Mouse (Mus musculus) cerebellum, adult 8-10 months (tissue): ENCODE measurements around the gene Gm28051.
A peak's percentile ranks its signal among the peaks of the same experiment; 100 is the strongest.

ENCODE experiments used
- DNase-seq: peaks from one replicate; pipeline ENCODE4 v3.0.0; 2022

Gene Gm28051

DNA sequence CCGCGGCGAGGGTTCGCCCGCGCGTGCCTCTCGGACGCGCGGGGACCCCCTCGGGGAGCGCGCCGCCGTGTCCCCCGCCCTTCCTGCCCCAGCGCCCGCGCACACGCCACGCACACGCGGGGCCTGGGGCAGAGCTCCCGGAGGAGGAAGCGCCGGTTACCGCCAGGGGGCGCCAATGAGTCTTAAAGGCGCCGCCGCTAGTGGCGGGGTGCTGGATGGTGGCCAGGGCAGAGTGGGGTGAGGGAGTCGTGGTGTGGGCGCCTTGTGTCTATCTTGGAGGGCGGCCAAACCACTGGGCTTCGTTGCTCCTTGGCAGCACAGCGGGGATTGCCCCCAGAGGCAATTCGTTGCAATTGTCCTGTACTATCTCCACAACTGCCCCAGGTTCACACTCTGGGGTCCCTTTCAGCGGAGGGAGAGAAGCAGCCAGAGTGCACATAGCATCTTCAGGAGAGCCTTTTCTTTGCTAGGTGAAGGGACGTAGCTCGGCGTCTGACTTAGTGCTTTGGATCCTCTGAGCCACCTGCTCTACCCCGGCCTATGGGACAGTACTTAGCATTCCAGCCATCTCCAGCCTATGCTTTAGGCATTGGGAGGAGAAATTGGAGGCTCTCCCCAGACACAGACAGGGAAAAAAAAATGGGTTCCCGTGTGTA is 52.2 kb downstream of the Gm28051 start:
- DNase-seq, result peak; percentile 96

DNA sequence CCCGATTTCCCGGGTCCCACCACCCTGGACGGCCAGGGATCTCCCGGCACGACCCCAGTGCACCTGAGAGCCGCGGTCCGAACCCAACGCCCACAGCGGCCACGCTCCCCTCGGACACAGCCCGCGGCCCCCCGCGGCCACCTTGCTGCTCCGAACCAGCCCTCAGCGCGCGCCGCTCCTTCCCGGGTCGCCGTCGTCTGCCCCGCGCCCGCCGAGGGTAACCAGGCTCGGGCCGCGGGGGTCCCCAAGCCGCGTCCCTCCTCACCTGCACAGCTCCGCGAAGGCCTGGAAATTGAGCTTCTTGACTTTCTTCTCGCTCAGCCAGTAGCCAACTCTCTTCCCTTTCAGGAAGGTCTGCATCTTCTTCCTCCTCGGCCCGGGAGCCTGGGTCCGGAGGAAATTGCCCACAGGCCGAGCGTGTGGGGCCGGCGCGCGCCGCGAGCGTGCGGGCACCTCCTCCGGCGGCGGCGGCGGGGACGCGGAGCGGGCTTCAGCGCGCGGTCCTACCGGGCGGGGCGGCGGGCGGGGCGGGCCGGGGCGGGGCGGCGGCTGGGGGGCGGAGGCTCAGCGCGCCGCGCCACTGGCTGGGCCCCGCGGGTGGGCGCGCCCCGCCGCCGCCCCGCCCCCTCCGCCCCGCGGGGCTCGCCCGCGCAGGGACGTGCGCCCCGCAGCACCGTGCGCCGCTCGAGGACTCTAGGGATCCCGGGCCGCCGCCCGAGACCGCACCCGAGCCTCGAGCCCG is 52.9 kb downstream of the Gm28051 start, which contains the start of gene Itpk1:
TSS of gene Itpk1 (minus strand) at position 474 of the 742 bp plus-strand sequence.
- peak; percentile 66 for DNase-seq

DNA sequence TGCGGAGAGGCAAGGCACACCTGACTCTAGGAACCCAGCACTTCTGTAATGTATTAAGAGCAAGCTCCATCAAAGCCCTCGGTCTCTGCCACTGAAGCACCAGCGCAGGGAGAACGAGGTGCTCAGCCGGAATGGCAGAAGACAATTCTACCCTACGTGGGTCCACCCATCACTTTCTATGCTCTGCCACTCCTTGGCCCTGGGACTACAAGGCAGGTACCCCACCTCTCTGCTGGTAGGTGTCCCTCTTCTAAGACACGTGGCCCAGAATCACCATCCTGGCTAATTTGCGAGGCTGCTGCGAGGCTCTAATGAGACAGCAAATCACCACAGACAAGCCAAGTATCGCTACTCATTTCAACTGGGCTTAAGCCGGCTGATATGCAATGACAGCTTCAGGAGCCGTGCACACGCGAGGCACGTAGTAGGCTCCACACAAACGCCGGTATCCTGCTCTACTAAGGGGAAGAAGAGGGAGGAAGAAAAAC is 53.6 kb downstream of the Gm28051 start:
- DNase-seq, result no peak

DNA sequence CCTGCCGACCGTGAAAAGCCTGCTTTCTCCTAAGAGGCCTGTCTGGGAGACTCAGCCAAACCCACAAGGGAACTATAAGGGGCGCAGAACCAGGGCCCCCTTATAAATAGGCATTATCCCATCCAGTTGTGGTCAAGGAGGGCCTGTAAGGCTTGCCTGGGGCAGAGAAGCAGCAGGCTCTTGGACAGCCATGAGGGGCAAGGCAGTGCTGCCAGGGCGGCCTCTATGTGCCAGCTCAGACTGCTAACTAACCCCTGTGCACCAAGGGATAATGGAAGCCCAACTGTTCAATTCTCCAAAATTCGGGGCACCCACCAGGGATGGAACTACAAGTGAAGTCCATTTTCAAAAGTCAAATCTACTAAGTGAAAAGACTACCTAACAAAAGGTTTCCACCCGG is 54.1 kb downstream of the Gm28051 start:
- DNase-seq, result no peak

DNA sequence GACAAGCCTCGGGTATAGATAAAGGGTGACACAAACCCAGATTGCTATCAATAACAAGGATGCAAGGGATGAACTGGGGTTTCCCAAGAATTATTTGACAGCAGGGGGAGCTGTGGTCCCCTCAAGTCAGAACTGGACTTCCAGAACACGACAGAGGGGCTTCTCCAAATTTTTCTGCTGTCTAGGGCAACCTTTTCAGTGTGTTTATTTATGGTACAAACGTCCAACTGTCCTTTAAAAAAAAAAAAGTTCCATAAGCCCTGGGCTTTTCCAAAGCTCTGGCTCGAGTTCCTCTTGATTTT is 54.5 kb downstream of the Gm28051 start:
- DNase-seq, result no peak

DNA sequence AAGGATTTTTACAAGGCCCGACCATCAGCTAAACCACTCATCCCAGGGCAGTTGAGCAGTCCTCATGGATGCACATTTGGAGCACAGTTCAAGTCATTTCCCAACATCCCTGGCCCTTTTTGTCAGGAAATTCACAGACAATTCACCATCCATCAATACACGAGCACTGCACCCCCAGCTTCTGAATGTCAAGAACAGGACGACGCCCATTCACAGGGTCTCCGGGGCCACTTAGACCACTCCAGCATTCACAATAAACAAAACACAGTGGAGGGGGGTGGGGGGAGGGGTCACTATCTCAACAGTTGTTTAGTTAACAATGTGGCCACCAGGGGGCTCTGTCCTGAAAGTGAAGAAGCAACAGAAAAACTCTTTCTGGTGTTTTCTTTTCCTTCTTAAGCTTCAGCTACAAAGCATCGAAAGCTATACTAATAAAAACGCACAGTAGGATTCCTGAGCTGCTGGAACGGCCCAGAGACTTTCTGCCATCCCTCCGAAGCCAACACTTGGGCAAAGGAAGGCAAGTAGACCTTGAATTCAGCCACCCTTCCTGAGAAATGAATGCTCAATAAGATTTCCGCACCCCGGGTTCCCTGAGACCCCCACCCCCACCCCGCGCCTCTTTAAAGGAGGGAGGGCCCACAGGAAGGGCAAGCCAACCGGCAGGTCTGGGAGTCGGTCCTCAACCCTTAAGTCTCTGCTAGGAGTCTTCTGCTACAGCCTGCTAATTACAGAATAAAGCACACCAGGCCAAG is 55.0 kb downstream of the Gm28051 start:
- peak; percentile 85 for DNase-seq

DNA sequence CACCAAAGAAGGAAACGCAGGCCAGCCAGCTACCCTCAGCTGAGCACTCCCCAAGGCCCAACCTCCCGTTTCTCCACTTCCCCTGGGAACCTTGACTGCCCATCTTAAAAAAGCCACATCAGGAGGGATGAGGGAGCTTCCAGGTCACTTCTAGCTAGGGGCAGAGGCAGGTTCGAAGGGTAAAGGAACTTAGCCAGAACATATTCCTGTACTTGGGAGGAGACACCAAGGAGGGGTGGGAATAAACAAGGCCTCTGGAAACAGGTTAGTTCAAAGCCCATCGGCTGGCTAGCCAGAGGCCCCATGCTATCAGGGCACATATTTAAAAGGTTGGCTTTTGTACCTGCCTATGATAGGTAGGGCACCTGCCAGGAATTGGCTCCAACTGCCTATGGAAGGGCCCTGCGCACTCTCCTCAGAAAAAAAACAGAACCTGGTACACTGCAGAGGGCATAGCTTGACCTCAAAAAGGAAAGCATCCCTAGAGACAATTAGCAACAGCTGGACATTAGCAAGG is 55.8 kb downstream of the Gm28051 start:
- no peak for DNase-seq

DNA sequence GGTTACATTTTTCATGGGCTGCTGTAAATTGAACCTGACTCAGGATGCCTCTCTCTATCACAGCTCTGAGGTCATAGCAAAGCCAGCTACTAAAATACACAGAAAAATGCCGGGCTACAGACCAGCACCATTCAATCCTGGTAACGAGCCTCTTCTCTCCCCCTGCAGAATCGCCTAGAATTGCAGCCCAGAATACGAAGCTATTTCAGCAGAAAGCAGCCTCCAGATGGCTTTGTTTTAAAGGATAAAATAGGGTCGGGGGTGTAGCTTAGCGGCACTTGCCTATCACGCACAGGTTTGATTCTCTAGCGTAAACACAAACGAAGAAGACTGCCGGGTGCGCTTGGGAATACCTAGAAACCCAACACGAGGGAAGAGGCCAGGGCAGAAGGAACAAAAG is 57.1 kb downstream of the Gm28051 start:
- DNase-seq, result no peak

DNA sequence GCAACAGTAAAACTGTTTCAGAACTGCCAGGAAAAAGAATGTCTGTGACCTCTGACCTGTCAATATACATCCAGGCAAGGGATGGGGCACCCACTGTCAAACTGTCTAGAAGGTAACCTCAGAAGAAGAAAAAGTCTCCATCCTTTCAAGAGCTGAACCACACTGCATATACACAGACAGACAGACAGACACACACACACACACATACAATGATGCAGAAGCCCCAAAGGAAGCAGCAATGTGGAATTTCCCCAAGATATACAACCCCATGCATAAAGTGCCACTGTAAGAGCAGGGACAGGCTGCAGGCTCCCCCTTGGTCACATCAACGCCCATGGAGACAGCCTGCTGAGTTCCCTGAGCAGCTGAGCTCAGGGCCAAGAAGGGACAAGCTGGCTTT is 58.4 kb downstream of the Gm28051 start:
- no peak for DNase-seq

DNA sequence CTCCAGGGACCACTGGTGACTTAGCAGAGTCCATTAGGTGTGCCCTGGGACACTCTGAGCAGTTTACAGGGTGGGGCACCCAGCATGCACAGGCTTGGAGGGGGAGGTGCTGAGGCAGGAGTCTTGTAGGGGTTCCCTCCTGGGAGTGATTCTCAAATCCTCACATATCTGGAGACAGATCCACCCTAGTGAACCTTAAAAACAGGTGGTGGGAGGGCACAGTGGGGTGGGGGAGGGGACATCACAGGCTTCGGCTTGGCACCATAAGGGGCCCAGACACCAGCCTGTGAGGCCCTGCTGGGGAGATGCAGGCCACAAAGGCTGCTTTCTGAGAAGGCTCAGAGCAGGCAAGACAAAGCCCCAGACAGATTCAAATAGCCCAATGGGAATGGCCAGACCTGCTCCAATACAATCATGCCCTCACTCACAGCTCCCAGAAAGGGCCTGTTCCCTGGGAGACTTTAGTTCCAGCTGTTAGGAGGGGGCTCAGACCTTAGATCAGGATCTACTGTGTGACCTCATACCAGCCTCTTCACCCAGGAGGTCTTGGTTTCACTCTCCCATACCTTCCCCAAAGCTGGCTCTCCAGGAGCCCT is 59.4 kb downstream of the Gm28051 start:
- no peak for DNase-seq

DNA sequence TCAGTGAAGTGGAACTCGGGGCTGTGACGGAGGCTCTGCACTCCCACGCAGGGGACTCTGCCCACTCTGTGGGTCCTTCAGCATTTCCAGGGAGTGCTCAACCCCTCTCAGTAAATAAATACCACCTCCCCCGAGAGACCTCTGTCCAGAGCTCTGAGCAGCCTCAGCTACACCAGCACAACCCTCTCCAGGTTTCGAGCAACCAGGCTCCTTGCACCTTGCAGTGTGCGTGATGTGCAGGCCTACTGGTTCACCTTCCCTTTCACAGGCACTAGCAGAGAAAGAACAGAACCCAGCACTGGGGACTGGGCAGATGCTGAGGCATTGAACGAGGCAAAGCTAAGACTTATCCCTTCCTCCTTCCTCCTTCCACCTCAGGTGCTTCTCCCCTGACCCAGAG is 60.2 kb downstream of the Gm28051 start:
- DNase-seq, result no peak

DNA sequence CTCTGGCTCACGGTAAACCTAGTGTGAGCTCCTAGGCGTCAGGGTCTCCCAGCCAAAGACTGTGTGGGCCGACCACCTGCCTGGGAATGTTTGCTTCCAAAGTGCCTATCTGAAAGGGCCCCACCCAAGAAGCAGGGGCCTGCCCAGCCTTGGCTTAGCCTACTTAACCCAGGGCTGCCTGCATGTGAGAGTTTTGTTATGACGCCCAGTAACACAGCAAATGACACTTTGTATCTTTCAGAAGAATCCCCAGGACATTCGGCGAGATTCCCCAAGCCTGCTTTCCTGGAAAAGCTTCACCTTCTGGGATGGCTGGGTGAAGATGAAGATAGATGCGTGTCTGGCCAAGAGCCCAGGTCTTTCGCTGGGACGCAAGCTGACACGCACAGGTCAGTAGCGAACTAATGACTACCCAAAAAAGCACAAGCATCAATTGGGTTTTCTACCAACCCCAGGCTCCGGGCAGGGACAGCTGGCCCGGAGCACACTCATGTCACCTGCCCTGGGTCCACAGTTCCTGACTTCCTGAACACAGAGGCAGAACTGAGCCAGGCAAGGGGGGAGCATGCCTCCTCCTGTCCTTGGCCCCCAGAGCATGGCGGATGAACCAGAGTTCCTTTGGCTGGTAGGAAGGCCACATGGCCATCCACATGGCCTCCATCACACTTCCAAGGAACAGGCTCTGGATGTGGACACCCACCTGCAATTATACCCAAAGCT is 60.8 kb downstream of the Gm28051 start:
- DNase-seq, result no peak

DNA sequence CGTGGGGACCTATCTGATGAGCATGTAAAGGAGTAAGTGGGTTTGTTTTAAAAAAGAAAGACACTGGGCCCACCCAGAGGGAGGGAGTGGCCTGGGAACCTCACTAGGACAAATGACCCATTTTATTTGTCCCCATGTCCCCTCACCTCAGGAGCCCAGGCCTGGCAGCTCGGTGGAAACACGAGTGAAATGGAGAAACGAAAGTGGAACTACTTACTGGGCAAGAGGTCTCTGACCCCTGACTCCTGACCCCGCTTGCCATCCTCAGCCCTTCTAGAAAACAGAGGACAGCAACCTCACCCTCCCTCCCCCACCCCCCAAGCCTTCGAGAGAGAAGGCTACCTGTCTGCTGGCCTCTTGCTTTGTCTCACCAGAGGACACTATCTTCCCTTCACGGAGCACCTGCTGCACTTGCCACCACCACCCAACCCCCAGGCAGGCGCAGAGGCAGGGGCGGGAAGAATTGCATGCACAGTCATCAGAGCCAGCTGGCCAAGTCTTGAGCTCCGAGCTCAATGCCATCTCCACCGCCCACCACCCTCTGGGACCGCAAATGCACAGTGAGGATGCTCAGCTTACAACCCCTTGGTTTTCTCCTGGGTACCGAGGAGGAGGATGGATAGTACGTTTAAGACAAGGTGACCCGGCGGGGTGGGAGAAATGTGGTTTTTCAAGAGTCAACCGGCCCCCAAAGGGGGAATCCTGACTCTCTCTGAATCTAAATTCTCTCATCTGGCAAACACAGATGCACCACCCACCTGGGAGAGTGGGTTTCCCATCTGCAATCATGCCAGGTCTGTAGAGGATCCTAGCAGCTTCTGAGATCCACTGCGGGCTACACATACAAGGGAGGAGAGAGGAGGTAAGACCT is 62.0 kb downstream of the Gm28051 start:
- no peak for DNase-seq

DNA sequence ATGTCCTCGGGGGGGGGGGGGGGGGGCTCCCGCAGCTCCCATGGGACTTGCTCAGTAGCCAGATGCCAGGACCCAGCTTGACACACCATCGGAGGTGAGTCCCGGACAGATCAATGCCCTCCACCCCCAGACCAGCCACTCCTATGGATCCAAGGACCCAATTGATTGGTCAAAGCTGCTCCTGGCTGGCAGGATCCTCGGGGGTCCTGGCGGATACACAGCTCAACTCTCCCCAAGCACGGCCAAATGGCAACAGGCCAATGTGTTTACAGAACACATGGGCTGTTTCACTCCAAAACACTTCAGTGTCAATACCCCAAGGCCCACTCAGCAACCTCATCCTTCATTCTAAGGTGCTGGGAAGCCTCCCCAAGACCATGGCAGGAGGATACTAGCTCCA is 65.8 kb downstream of the Gm28051 start:
- no peak for DNase-seq

DNA sequence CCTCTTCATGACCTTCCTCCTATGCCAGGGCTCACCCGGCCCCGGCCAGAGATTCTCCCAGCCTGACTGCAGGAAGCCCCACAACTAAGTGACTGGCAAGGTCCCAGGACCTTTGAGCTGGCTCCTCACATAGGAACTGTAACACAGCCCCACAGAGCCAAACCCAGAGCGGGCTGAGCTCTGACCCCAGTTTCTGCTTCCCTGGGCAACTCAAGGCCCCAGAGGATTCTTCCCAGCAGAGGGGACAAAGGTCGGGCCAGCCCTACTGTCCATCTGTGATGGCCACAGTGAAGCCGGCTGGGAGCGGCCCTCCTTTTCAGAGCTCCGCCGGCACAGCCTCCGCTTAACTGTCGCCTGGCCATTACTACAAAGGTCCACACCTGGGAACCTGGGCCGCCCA is 66.4 kb downstream of the Gm28051 start:
- DNase-seq, result no peak

DNA sequence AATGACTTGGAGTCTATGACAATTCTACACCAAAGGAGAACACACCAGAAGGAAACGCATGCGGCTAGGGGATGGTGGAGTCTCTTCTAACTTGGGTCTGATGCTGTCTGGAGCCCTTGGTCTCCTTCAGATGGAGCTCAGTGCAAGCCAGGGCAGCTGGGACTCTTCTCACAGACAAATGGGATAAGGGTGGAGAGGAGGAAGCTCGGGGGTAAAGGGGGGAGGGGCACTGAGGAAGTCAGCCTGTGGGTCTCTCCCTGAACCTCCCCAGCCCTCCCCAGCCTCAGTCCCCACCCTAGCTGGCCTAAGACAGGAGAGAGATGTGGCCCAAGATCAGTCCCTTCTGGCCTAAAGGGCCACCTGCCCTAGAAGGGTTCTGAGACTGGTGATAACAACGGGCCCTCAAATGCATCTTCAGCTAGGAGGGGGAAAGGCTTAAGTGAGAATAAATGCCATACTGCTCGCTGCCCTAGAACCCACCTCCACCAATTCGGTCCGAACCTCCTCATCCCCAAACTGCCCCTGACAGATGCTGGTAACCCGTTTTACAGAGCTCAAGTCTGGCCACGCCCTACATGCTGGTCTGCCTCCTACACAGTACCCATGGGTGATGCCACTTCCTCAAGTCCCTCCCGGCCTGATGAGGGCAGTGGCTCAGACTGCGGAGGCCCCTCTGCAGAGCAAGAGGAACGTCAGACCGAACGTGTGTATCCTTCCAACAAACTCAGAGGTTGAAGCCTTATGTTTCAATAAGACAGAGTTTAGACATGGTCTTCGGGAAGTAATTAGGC is 67.6 kb downstream of the Gm28051 start:
- no peak for DNase-seq

DNA sequence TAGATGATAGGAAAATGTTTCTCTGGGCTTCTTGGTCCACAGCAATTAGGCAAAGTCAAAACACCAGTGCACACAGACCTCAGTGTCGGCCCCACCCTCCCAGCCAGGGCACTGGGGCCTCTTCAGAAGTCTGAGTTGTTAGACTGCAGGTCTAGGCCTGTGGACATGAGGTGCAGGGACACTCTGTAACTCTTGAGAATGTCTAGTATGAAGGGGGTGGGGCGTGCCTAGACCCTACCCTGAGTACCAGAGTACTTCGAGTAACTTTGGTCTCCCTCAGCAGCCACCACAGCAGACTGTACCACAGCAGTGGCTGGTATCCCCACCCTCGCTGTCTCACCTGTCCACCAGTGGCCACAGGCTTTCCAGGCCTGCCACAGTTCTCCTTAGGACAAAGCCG is 71.2 kb downstream of the Gm28051 start:
- DNase-seq, result no peak

DNA sequence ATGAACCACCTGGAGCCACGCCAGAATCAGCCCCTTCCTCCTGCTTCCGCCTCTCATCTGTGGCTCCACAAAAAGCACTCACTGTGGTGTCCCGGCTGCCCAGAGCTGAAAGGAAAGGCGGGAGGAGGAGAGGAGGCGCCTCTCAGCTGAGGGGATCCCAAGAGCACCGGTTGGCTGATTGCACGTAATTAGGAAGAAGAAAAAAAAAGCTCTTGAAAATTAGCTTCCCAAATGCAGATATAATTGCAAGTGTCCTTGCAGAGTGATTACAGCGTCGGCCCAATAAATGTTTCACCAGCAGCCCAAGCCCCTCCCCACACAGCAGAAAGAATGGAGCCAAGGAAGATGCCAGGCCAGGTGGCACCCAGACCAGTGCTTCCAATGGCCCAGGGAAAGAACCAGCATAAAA is 72.0 kb downstream of the Gm28051 start:
- no peak for DNase-seq

DNA sequence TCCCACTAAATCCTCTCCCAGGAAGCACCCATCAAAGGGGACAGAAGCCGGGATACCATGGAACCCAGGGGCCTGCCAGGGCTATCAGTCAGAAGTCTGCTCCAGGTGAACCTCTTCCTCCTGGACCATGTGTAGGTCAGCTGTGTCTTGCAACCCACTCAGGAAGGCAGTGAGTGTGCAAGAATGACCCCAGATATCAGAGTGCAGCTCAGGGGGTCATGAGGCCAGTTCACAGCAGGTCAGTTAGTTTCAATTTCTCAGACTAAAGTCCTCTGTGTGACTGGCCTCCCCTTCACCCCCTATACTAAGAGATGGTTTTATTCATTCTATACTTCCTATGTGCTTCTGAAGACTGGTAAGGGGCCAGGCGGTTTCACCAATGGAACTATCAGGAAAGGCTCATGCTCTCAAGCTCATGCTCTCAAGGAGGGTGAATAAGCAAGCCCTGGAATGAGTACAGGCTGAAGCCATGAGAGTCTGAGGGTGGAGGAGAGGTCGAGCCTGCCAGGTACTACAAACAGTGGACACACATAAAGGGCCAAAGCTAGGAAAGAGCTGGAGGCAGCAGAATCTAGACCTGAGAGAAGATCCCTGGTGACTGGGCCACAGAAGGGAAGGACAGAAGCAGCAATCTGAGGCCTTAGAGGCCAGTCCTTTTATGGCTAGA is 72.7 kb downstream of the Gm28051 start:
- no peak for DNase-seq

DNA sequence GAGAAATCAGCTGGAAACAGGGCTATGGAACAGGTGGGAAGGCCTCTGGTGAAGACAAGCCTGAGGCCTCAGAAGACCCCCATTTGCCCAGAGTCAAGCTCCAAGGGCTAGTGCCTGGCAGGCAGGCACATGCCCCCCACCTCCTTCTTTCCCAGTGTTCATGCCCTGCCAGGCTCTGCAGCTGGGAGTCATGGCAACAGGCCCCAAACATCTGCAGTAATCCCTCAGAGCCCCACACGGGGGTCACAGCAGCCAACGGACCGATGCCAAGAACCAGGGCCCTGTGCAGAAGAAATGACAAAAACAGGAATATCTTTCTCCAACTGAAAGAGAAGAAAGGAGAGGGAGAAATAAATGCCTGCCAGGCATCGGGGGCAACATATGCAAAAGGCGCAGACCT is 73.6 kb downstream of the Gm28051 start:
- no peak for DNase-seq
